Mouse (Mus musculus): ENCODE data around the gene Tex2. TPM values are rescaled to one million over a fixed set of nuclear protein-coding genes. Genes with fewer than 3 reads are reported as not detected.

The Tex2 gene
- total RNA-seq, 1 experiment, result 34.4 TPM

DNA sequence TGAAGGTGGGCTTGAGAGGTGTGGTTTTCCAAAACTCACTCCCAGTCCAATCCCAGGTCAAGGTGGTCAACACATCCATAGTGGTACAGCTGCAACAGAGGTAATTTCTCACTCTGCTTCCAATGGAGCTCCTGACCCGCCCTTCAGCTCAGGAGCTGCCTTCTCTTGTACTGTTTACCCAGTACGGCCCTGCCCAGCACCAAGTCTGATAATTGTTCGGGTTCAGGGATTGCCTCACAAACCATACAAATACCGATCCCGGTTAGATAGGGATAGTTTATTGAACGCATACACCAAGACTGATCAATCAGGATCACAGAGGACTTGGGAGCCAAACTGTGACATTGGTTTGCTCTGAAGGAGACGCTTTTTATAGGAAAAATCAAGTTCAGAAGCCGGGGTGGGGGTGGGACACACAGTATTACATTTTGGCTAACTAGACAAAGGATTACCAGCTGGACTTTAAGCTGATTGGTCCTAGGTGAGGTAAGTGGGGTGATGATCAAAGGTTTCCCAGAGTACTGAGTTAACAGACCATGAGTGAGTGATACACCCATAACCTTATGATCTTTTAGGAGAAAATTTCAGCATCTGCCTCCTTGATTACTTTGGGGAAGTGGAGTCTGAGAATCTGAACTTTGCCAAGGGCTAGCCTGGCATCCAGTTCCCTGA lies 29.9 kb upstream of the Tex2 start:
- no peak overlapping the region for H3K27ac ChIP-seq (ENCODE audit: insufficient read depth, low read depth, low read length, poor library complexity, severe bottlenecking)
- no peak overlapping the region for H3K9ac ChIP-seq (ENCODE audit: insufficient read depth, low read depth, low read length, poor library complexity, severe bottlenecking)
- in situ Hi-C loops (cut with MboI; ENCODE audit: low sequenced_read_pairs in 2 of 2, unreplicated experiment in 2 of 2), result loop anchor here in 1 of 2 experiments (10.0 kb wide), 1 partner anchor 102 kb away; no protein-coding TSS in a partner anchor
- no peak for DNase-seq (ENCODE audit: low read depth, low spot score)
- no peak for TF ChIP-seq HCFC1 (IDR thresholded peaks at IDR 0.05; ENCODE audit: borderline replicate concordance, insufficient read depth, low read length)
- TF ChIP-seq ZC3H11A (IDR thresholded peaks at IDR 0.05; ENCODE audit: borderline replicate concordance, low read depth, low read length), result no peak
- TF ChIP-seq CHD2 (IDR thresholded peaks at IDR 0.05; ENCODE audit: low read depth, low read length), result no peak
- TF ChIP-seq MAFK (IDR thresholded peaks at IDR 0.05; ENCODE audit: insufficient read depth, low read depth, low read length), result no peak
- no peak for TF ChIP-seq ZNF384 (IDR thresholded peaks at IDR 0.05; ENCODE audit: low read depth, low read length)
- no peak overlapping the region for H3K4me3 ChIP-seq (ENCODE audit: insufficient read depth in 1 of 2, low read depth in 1 of 2, low read length in 2 of 2, poor library complexity in 1 of 2, severe bottlenecking in 1 of 2)
- no peaks in the 10 kb centered on the region for H3K36me3 ChIP-seq (ENCODE audit: control insufficient read depth, insufficient read depth, low read length, poor library complexity, severe bottlenecking)
- no peaks in the 10 kb centered on the region for H3K9me3 ChIP-seq (ENCODE audit: control insufficient read depth, insufficient read depth, low read depth, low read length)
- peaks cover 2 to 26% of the 10 kb centered on the region in 2 experiments; a peak in 2 of 4 replicates for H3K4me1 ChIP-seq (ENCODE audit: control insufficient read depth in 2 of 2, insufficient read depth in 2 of 2, low read length in 2 of 2, poor library complexity in 1 of 2)

DNA sequence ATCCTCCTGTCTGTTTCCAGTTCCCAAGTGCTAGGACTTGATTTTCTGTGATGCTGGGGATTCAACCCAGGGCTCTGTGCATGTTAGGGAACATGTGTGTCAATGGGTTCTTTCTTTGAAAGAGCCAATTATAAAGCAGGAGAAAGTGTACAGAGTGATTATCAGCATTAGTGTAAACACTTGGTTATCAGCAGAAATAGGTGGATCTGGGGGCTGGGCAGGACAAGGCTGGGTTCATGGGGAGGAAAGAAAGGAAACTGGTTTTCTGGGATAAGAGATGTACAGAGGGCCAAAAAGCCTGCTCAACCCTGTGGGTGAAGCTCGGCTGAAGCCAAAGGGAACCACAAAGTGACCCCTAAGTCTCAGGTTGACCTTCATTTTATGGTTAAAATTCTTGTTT lies 28.4 kb upstream of the Tex2 start:
- H3K9ac ChIP-seq (ENCODE audit: insufficient read depth, low read depth, low read length, poor library complexity, severe bottlenecking), result no peak overlapping the region

DNA sequence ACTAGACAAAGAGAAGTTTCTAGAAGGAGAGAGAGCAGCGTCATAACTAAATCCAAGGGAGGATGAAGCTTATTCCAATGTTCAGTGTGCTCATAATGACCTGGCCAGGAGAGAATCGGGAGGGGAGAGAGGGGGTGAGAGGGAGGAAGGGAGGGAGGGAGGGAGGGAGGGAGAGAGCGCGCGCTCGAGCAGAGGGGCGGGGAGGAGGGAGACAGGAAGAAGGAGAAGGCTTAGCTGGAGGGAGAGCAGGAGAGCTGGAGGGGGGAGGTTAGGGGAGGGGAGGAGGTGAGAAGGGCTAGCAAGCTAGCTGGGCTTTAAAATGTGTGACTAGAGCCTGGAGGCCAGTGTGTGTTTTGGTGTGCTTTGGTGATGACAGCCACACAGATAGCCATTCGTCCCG lies 26.8 kb upstream of the Tex2 start:
- no peak for DNase-seq (ENCODE audit: low read depth, low spot score)
- TF ChIP-seq ZC3H11A (IDR thresholded peaks at IDR 0.05; ENCODE audit: borderline replicate concordance, low read depth, low read length) (no peak), ZNF384 (IDR thresholded peaks at IDR 0.05; ENCODE audit: low read depth, low read length) (no peak), HCFC1 (IDR thresholded peaks at IDR 0.05; ENCODE audit: borderline replicate concordance, insufficient read depth, low read length) (no peak)
- Histone ChIP-seq H3K9me3 (ENCODE audit: control insufficient read depth, insufficient read depth, low read depth, low read length) (no peaks in the 10 kb centered on the region), H3K4me1 (ENCODE audit: control insufficient read depth in 2 of 2, insufficient read depth in 2 of 2, low read length in 2 of 2, poor library complexity in 1 of 2) (peaks cover 2 to 32% of the 10 kb centered on the region in 2 experiments; a peak in 2 of 4 replicates), H3K36me3 (ENCODE audit: control insufficient read depth, insufficient read depth, low read length, poor library complexity, severe bottlenecking) (no peaks in the 10 kb centered on the region), H3K4me3 (ENCODE audit: insufficient read depth in 1 of 2, low read depth in 1 of 2, low read length in 2 of 2, poor library complexity in 1 of 2, severe bottlenecking in 1 of 2) (peak overlapping the region in 1 of 2 experiments; percentile 5; a peak in 1 of 4 replicates), H3K27ac (ENCODE audit: insufficient read depth, low read depth, low read length, poor library complexity, severe bottlenecking) (no peak overlapping the region), H3K9ac (ENCODE audit: insufficient read depth, low read depth, low read length, poor library complexity, severe bottlenecking) (no peak overlapping the region; the same call in 1 of the 2 replicates)
- in situ Hi-C loops (cut with MboI; ENCODE audit: low sequenced_read_pairs in 2 of 2, unreplicated experiment in 2 of 2), result loop anchor here in 1 of 2 experiments (10.0 kb wide), 1 partner anchor 105 kb away; no protein-coding TSS in a partner anchor

More for the DNA sequence above, 28.4 kb upstream of the Tex2 start:
- H3K4me3 ChIP-seq (ENCODE audit: insufficient read depth in 1 of 2, low read depth in 1 of 2, low read length in 2 of 2, poor library complexity in 1 of 2, severe bottlenecking in 1 of 2), result no peak overlapping the region
- H3K9me3 ChIP-seq (ENCODE audit: control insufficient read depth, insufficient read depth, low read depth, low read length), result no peaks in the 10 kb centered on the region
- DNase-seq (ENCODE audit: low read depth, low spot score), result no peak
- peaks cover 2 to 27% of the 10 kb centered on the region in 2 experiments; a peak in 2 of 4 replicates for H3K4me1 ChIP-seq (ENCODE audit: control insufficient read depth in 2 of 2, insufficient read depth in 2 of 2, low read length in 2 of 2, poor library complexity in 1 of 2)
- TF ChIP-seq ZC3H11A (IDR thresholded peaks at IDR 0.05; ENCODE audit: borderline replicate concordance, low read depth, low read length) (no peak), ZNF384 (IDR thresholded peaks at IDR 0.05; ENCODE audit: low read depth, low read length) (no peak), CHD2 (IDR thresholded peaks at IDR 0.05; ENCODE audit: low read depth, low read length) (no peak), HCFC1 (IDR thresholded peaks at IDR 0.05; ENCODE audit: borderline replicate concordance, insufficient read depth, low read length) (no peak), MAFK (IDR thresholded peaks at IDR 0.05; ENCODE audit: insufficient read depth, low read depth, low read length) (no peak)
- H3K27ac ChIP-seq (ENCODE audit: insufficient read depth, low read depth, low read length, poor library complexity, severe bottlenecking), result no peak overlapping the region
- in situ Hi-C loops (cut with MboI; ENCODE audit: low sequenced_read_pairs in 2 of 2, unreplicated experiment in 2 of 2), result loop anchor here in 1 of 2 experiments (10.0 kb wide), 1 partner anchor 103 kb away; no protein-coding TSS in a partner anchor
- H3K36me3 ChIP-seq (ENCODE audit: control insufficient read depth, insufficient read depth, low read length, poor library complexity, severe bottlenecking), result no peaks in the 10 kb centered on the region

DNA sequence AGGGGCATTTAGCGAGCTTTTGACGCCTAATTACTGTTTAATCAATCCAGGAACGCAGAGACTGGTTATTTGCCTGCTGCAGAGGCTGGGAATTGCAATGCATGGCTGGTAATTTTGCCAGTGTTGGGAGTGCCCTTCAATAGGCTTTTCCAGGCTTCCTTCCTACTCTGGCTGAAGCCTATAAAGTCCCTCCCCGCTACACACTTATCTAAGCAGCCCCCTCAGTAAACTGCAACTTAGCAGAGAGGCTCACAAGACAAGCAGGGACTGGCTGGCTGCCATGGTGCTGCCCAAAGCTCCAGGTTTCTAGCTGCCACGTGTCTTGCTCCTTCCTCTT lies 26.1 kb upstream of the Tex2 start:
- H3K4me1 ChIP-seq (ENCODE audit: control insufficient read depth in 2 of 2, insufficient read depth in 2 of 2, low read length in 2 of 2, poor library complexity in 1 of 2), result peaks cover 2 to 34% of the 10 kb centered on the region in 2 experiments; a peak in 2 of 4 replicates
- in situ Hi-C loops (cut with MboI; ENCODE audit: low sequenced_read_pairs in 2 of 2, unreplicated experiment in 2 of 2), result loop anchor here in 1 of 2 experiments (10.0 kb wide), 1 partner anchor 225 kb away; no protein-coding TSS in a partner anchor
- no peaks in the 10 kb centered on the region for H3K36me3 ChIP-seq (ENCODE audit: control insufficient read depth, insufficient read depth, low read length, poor library complexity, severe bottlenecking)
- TF ChIP-seq HCFC1 (IDR thresholded peaks at IDR 0.05; ENCODE audit: borderline replicate concordance, insufficient read depth, low read length) (no peak), ZNF384 (IDR thresholded peaks at IDR 0.05; ENCODE audit: low read depth, low read length) (no peak), CHD2 (IDR thresholded peaks at IDR 0.05; ENCODE audit: low read depth, low read length) (no peak), MAFK (IDR thresholded peaks at IDR 0.05; ENCODE audit: insufficient read depth, low read depth, low read length) (no peak), ZC3H11A (IDR thresholded peaks at IDR 0.05; ENCODE audit: borderline replicate concordance, low read depth, low read length) (no peak)
- peak overlapping the region; percentile 34; the same call in 1 of the 2 replicates for H3K27ac ChIP-seq (ENCODE audit: insufficient read depth, low read depth, low read length, poor library complexity, severe bottlenecking)
- DNase-seq (ENCODE audit: low read depth, low spot score), result no peak
- peak overlapping the region; percentile 45; the same call in 1 of the 2 replicates for H3K9ac ChIP-seq (ENCODE audit: insufficient read depth, low read depth, low read length, poor library complexity, severe bottlenecking)
- no peak overlapping the region; a peak in 1 of 4 replicates for H3K4me3 ChIP-seq (ENCODE audit: insufficient read depth in 1 of 2, low read depth in 1 of 2, low read length in 2 of 2, poor library complexity in 1 of 2, severe bottlenecking in 1 of 2)
- H3K9me3 ChIP-seq (ENCODE audit: control insufficient read depth, insufficient read depth, low read depth, low read length), result no peaks in the 10 kb centered on the region
